Mouse (Mus musculus) liver, postnatal 0 days (tissue): ENCODE measurements around the gene Frat1.

Source experiments
- CTCF ChIP-seq: sonication (generic); IDR thresholded peaks from 2 replicates; pipeline ENCODE4 v1.5.1; 2016; ENCODE audit warnings: antibody characterized with exemption, low read depth
- EP300 ChIP-seq: IDR thresholded peaks from 2 replicates; pipeline ENCODE4 v1.6.1; 2016; ENCODE audit warnings: antibody characterized with exemption, low read depth, mild to moderate bottlenecking

DNA sequence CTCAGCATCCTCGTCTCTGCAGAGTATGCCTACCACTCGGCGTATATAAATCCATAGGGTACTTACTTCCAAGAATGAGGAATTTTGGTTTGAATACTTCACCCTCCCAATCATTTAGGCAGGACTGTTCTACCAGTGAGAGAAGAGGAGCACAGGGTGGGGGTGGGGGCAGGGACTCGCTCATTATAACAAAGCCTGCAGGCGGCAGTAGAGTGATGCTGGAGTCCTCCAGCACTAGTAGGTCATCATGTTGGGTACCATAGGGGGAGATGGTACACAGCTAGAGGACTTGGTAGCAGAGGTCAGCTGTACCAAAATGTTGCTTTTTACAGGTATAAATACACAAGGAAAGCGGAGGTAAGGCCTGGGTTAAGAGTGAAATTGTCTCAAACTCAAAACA, 14.6 kb downstream of the Frat1 start:
- TF ChIP-seq CTCF: peak; percentile 59
- no peak for TF ChIP-seq EP300
